Mouse (Mus musculus) G1E (cell line): ENCODE measurements around the gene Arhgef19.

Experiments
- CTCF ChIP-seq: IDR thresholded peaks from 2 replicates; pipeline ENCODE4 v1.5.1; 2012; ENCODE audit warnings: low read depth, low read length, inconsistent platforms, mixed read lengths
- GATA1 ChIP-seq: IDR thresholded peaks from 2 replicates; pipeline ENCODE4 v1.6.1; 2012; ENCODE audit warnings: borderline replicate concordance, low read length, inconsistent platforms, mixed read lengths
- POLR2AphosphoS5 ChIP-seq: IDR thresholded peaks from 2 replicates; pipeline ENCODE4 v1.6.1; 2012; ENCODE audit warnings: low read depth, low read length, inconsistent platforms; ENCODE audit not compliant: insufficient replicate concordance
- TAL1 ChIP-seq: conservative IDR thresholded peaks from 2 replicates; pipeline ENCODE4 v1.6.1; 2012; ENCODE audit warnings: low read depth, low read length, inconsistent platforms, mixed read lengths

DNA sequence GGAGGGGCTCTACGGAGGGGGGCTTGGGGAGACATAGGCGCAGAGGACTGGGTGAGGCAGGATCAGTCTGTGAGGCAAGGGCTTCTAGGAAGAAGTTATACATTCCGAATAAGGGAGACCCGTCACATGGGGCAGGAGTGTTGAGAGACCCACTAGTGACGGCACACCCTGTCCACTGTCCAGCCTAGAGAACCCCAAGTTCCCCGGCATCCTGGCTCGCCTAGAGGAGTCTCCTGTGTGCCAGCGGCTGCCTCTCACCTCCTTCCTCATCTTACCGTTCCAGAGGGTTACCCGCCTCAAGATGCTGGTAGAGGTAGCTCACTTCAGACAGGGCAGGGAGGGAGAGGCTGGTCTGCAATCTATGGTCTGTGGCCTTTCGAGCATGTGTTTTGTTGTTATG, 10.1 kb downstream of the Arhgef19 start:
- TF ChIP-seq CTCF (no peak), GATA1 (no peak), POLR2AphosphoS5 (no peak), TAL1 (no peak)
